Mouse (Mus musculus) cerebral cortex, adult 2 months (tissue): ENCODE measurements around the gene Cask.

Source experiments
- WGBS: fragments of 180-500 bp; shearing (Covaris S2); methylation state at CpG from one replicate; pipeline ENCODE4 v1.1.7; 2018; 5-methylcytosine and 5-hydroxymethylcytosine counted together

Gene Cask

GRCm38 (mm10) chrX:13513864-13514263, 337.3 kb downstream of the Cask start:
- 38% methylated on average over 5 of the region's 5 CpGs for WGBS

GRCm38 (mm10) chrX:13513127-13513526, 338.0 kb downstream of the Cask start:
- WGBS: 42% methylated on average over 2 of the region's 2 CpGs

DNA sequence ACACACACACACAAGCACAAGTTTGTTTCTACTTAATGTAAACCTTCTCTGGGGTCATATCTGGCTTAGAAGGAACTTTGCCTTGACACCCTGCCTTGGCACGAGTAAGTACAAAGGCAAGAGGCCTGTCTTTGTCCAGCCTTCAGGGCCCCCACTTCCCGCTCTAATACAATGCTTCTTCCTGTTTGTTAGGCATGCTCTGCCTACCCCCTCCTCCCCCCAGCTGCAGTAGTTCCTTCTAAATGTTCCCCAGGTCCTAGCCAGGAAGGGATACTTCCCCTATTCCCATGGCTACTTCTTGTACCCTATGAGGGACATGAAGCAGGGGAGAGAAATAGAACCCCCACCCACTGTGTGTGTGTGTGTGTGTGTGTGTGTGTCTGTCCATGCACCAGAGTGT, 344.8 kb downstream of the Cask start:
- 57% methylated on average over 2 of the region's 2 CpGs for WGBS

GRCm38 (mm10) chrX:13504389-13504788, 346.8 kb downstream of the Cask start:
- 92% methylated on average over 7 of the region's 7 CpGs for WGBS

DNA sequence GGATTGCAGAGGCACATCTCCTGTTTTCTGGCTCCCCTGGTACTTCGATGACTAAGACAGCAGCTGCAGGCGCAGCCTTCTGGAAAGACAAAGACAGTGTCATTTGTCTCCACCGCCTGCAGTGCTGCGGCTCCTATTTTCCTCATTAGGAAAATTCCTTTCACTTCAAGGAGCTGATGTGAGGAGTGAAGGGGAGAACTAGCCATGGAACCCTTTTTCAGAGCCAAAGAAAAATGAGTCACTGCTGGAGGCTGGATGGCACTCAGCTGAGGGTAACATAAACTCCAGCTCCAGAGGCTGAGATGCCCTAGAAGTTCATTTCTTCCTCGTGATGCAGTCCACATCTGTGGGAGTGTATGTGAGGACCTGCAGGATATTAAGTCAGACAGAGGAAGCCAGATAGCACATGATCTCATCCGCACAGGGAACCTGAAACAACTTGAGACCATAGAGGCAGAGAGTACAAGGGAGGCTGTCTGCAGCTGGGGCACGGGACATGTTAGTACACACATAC, 348.2 kb downstream of the Cask start:
- WGBS: 34% methylated on average over 7 of the region's 7 CpGs

- WGBS: 92% methylated on average over 4 of the region's 4 CpGs
These were observed 350.9 kb downstream of the Cask start for GRCm38 (mm10) chrX:13500284-13500683.

DNA sequence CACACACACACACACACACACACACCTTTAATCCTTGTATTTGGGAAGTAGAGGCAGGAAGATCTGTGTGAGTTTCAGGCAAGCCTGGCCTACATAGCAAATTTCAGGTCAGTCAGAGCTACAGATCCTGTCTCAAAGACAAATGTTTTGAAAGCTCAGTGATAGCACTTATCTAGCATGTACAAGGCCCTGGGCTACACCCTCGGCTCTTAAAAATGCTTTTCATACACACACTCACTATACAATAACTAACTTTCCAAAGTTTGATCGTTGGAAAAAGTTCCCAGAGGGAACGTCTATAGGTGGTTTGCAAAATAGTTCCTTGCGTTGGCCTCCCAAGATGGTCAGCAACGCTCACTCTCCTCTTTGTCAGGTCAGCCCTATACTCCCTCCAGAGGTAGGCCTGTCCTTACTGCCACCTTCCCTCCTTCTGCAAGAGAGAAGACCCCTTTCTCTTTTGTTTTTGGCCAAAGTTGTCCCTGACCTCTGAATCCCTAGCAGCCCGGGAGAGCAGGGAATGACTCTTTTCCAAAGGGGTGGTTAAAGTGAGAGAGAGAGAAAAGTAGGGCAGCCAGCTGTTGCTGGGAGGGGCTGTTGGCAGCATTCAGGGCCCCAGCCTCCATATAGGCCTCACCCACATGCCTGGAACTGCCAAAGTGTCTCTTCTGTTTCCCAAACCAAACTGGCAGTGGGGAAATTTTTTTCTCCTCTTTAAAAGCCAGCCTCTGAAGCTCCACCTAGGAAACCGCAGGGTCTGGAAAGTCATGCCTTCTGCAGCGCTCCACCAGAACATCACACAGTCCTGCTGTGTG, 356.1 kb downstream of the Cask start:
- WGBS: 77% methylated on average over 8 of the region's 8 CpGs

GRCm38 (mm10) chrX:13490941-13491340, 360.2 kb downstream of the Cask start:
- 54% methylated on average over 3 of the region's 3 CpGs for WGBS

DNA sequence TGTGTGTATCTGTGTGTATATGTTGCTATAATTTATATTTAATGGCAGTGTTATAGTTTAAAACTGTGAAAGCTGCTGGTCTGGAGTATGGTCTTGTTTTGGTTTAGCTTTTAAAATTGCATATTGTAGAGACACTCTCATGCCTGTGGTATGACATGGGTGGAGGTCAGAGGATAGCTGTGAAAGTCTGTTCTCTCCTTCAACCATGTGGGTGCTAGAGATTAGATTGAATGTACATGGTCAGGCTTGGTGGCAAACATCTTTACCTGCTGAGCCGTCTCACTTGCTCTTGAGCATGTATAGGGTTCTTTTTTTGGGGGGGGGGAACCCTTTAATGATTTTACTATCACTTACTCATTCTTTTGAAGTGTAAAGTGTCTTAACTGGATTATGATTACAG, 361.4 kb downstream of the Cask start:
- 92% methylated on average over 1 of the region's 1 CpGs for WGBS

DNA sequence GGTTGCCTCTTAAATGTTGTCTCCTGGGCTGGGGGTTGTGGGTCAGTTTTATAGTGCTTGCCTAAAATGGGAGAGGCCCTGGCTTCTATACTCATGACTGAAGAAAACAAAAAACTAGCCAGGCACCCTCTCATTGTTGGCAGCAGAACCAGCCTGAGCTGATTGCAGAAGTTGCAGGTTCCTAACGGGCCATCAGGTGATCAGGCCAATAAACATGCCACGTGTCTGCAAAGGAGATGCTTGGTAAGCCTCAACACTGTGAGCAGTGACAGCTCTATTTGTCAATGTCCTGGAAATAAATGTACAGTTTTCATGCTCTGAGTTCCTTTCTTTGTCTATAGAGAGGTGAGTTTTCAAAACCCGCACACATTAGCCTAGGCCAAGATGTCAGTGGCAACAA, 362.2 kb downstream of the Cask start:
- 78% methylated on average over 3 of the region's 3 CpGs for WGBS

DNA sequence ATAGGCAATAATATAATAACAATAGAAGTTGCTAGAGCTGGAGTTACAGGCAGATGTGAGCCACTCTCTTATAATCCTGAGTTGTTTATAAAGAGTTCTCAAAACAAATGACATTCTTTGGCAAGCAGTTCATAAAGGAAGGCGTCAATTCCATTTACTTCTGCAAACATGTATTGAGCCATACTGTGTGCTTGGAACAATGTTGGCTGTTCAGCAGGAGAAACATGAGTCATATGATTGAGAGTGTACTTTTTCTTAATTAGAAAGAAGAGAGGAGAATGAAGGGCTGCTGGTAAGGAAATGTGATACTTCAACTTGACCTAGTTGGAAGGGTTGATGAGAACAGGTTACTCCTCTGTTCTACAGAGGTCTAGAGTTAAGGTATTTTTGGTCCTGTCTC, 368.6 kb downstream of the Cask start:
- WGBS: 26% methylated on average over 1 of the region's 1 CpGs

- WGBS: 60% methylated on average over 5 of the region's 5 CpGs
These were observed 372.9 kb downstream of the Cask start for GRCm38 (mm10) chrX:13478298-13478697.

DNA sequence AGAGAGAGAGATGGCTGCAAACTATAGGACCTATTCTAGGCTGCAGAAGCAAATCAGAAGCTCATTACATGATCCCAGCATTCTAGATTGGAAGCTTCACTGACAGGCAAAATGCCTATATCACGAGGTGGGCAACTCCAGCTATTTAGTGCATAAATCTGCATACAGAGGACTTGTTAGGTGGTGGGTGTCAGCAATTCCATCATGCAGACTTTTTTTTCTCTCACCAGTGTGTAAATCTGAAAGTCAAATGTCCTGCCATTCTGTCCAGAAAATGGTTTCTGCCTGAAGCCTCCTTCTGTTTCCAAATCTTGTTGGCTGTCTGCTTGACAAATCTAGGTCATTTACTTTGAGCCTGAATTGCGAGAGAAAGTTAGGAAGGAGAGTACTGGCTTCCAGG, 373.6 kb downstream of the Cask start:
- 30% methylated on average over 2 of the region's 2 CpGs for WGBS

- WGBS: 75% methylated on average over 1 of the region's 1 CpGs
These were observed 375.8 kb downstream of the Cask start for GRCm38 (mm10) chrX:13475382-13475781.

- WGBS: 70% methylated on average over 4 of the region's 4 CpGs
These were observed 378.4 kb downstream of the Cask start for GRCm38 (mm10) chrX:13472751-13473225.

GRCm38 (mm10) chrX:13471925-13472324, 379.2 kb downstream of the Cask start:
- WGBS: 72% methylated on average over 3 of the region's 3 CpGs

GRCm38 (mm10) chrX:13469160-13470116, 381.7 kb downstream of the Cask start:
- 11% methylated on average over 9 of the region's 9 CpGs for WGBS

- WGBS: 57% methylated on average over 6 of the region's 6 CpGs
These were observed 384.0 kb downstream of the Cask start for GRCm38 (mm10) chrX:13467121-13467571.
